Mouse (Mus musculus): ENCODE measurements at regions not wholly inside any gene's neighbourhood (a gene's known extent, or its start where the extent isn't known, plus 50 kb on each side); places are given as distances from the start of the nearest gene placed in this dataset.

DNA sequence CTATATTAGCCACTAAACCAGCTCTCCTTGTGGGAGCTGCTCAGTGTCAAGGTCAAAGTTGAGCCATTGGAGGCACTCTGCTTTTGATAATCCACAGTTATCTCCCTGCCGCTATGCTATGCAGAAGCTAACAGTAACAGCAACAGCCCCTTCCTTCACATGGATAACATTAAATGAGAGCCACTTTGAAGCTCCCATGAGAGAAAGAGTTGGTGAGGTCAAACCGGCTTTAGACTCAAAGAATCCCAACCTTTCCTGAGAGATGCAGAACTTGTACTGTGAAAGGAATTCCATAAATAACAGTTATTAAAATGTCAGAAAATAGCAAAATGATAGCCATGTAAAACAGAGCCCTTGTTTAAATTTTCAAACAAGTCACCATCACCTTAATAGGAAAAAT, 316.1 kb upstream of the Gm9747 start:
- H3K27me3 ChIP-seq (ENCODE audit: control insufficient read depth, insufficient read depth, low read length) = no peaks in the 10 kb centered on the region
- no peaks in the 10 kb centered on the region for H3K9me3 ChIP-seq (replicated peaks; ENCODE audit: control insufficient read depth, low read length)
- no peak overlapping the region for H3K27ac ChIP-seq (ENCODE audit: low read length)
- H3K4me2 ChIP-seq (ENCODE audit: low read depth, low read length) = no peak overlapping the region
- ATAC-seq (ENCODE audit: insufficient read depth, low FRiP score) = no peak
- no peaks in the 10 kb centered on the region for H3K36me3 ChIP-seq (ENCODE audit: control insufficient read depth, insufficient read depth, low read length)
- WGBS = 59% methylated on average over 2 of the region's 2 CpGs
- H3K4me3 ChIP-seq (replicated peaks; ENCODE audit: low read length) = no peak overlapping the region
- no peak overlapping the region for H3K9ac ChIP-seq (ENCODE audit: low read length)
- no peaks in the 10 kb centered on the region for H3K4me1 ChIP-seq (ENCODE audit: control insufficient read depth, insufficient read depth, low read length)

DNA sequence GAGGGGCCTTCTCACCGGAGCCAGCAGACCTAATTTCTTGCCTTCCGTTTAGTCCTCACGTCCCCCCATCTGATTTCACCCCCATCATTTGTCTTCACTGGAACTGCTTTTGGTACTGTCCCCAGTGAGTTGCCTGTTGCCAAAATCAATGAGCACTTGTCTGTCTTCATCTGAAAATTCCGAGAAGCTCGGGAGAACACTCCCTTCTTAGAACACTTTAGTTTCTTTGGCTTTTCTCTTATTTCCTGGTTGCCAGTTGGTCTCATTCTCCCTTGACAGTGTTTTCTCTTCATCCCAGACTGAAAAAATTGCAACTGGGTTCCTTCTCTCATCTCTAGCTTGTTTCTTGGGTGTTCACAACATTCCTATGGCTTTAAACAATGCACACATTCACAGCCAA, 305.2 kb upstream of the Gm9747 start:
- ATAC-seq (ENCODE audit: insufficient read depth, low FRiP score) = no peak
- H3K36me3 ChIP-seq (ENCODE audit: control insufficient read depth, insufficient read depth, low read length) = no peaks in the 10 kb centered on the region
- 79% methylated on average over 5 of the region's 5 CpGs for WGBS
- H3K9me3 ChIP-seq (replicated peaks; ENCODE audit: control insufficient read depth, low read length) = no peaks in the 10 kb centered on the region
- H3K4me1 ChIP-seq (ENCODE audit: control insufficient read depth, insufficient read depth, low read length) = no peaks in the 10 kb centered on the region
- H3K27ac ChIP-seq (ENCODE audit: low read length) = no peak overlapping the region
- H3K9ac ChIP-seq (ENCODE audit: low read length) = no peak overlapping the region
- H3K4me2 ChIP-seq (ENCODE audit: low read depth, low read length) = no peak overlapping the region
- no peaks in the 10 kb centered on the region for H3K27me3 ChIP-seq (ENCODE audit: control insufficient read depth, insufficient read depth, low read length)
- H3K4me3 ChIP-seq (replicated peaks; ENCODE audit: low read length) = no peak overlapping the region

DNA sequence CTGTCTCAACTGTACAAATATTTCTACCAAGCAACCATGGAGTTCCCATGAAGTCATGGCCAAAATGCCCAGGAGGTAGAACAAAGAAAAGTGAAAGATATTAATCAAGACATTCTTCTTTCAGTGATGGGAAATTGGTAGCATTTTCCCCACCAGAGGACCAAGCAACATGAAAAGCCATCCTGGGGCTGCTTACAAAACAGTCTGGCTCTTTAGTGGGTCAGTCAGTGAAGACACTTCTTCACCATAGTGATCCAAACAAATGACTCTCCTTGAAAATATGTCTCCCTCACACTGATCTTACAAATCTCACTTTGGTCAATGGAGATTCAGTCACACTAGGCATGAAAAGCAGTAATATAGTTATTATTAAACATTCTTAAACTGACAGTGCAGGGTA, 299.8 kb upstream of the Gm9747 start:
- no peak overlapping the region for H3K4me2 ChIP-seq (ENCODE audit: low read depth, low read length)
- H3K27ac ChIP-seq (ENCODE audit: low read length) = no peak overlapping the region

GRCm38 (mm10) chr1:81945236-81945635, 287.7 kb upstream of the Gm9747 start:
- Histone ChIP-seq H3K9ac (ENCODE audit: low read length) (no peak overlapping the region), H3K4me3 (replicated peaks; ENCODE audit: low read length) (no peak overlapping the region), H3K36me3 (ENCODE audit: control insufficient read depth, insufficient read depth, low read length) (no peaks in the 10 kb centered on the region), H3K27me3 (ENCODE audit: control insufficient read depth, insufficient read depth, low read length) (no peaks in the 10 kb centered on the region), H3K27ac (ENCODE audit: low read length) (no peak overlapping the region), H3K4me2 (ENCODE audit: low read depth, low read length) (no peak overlapping the region), H3K4me1 (ENCODE audit: control insufficient read depth, insufficient read depth, low read length) (no peaks in the 10 kb centered on the region), H3K9me3 (replicated peaks; ENCODE audit: control insufficient read depth, low read length) (no peaks in the 10 kb centered on the region)
- no peak for ATAC-seq (ENCODE audit: insufficient read depth, low FRiP score)
- 49% methylated on average over 5 of the region's 5 CpGs for WGBS

More for the DNA sequence above, 299.8 kb upstream of the Gm9747 start:
- Histone ChIP-seq H3K9me3 (replicated peaks; ENCODE audit: control insufficient read depth, low read length) (no peaks in the 10 kb centered on the region), H3K27me3 (ENCODE audit: control insufficient read depth, insufficient read depth, low read length) (no peaks in the 10 kb centered on the region), H3K4me1 (ENCODE audit: control insufficient read depth, insufficient read depth, low read length) (no peaks in the 10 kb centered on the region), H3K9ac (ENCODE audit: low read length) (no peak overlapping the region), H3K36me3 (ENCODE audit: control insufficient read depth, insufficient read depth, low read length) (no peaks in the 10 kb centered on the region), H3K4me3 (replicated peaks; ENCODE audit: low read length) (no peak overlapping the region)
- no peak for ATAC-seq (ENCODE audit: insufficient read depth, low FRiP score)

- Histone ChIP-seq H3K9me3 (replicated peaks; ENCODE audit: control insufficient read depth, low read length) (no peaks in the 10 kb centered on the region), H3K4me3 (replicated peaks; ENCODE audit: low read length) (no peak overlapping the region), H3K4me1 (ENCODE audit: control insufficient read depth, insufficient read depth, low read length) (no peaks in the 10 kb centered on the region), H3K27me3 (ENCODE audit: control insufficient read depth, insufficient read depth, low read length) (no peaks in the 10 kb centered on the region), H3K36me3 (ENCODE audit: control insufficient read depth, insufficient read depth, low read length) (no peaks in the 10 kb centered on the region), H3K9ac (ENCODE audit: low read length) (no peak overlapping the region), H3K4me2 (ENCODE audit: low read depth, low read length) (no peak overlapping the region), H3K27ac (ENCODE audit: low read length) (no peak overlapping the region)
- ATAC-seq (ENCODE audit: insufficient read depth, low FRiP score) = no peak
- WGBS = 38% methylated on average over 3 of the region's 3 CpGs
Measured at GRCm38 (mm10) chr1:81950140-81950550, 282.8 kb upstream of the Gm9747 start.

- Histone ChIP-seq H3K4me3 (replicated peaks; ENCODE audit: low read length) (no peak overlapping the region), H3K4me2 (ENCODE audit: low read depth, low read length) (no peak overlapping the region), H3K36me3 (ENCODE audit: control insufficient read depth, insufficient read depth, low read length) (no peaks in the 10 kb centered on the region), H3K27ac (ENCODE audit: low read length) (no peak overlapping the region), H3K27me3 (ENCODE audit: control insufficient read depth, insufficient read depth, low read length) (no peaks in the 10 kb centered on the region), H3K9ac (ENCODE audit: low read length) (no peak overlapping the region), H3K9me3 (replicated peaks; ENCODE audit: control insufficient read depth, low read length) (no peaks in the 10 kb centered on the region), H3K4me1 (ENCODE audit: control insufficient read depth, insufficient read depth, low read length) (no peaks in the 10 kb centered on the region)
- 47% methylated on average over 1 of the region's 1 CpGs for WGBS
- ATAC-seq (ENCODE audit: insufficient read depth, low FRiP score) = no peak
Measured at GRCm38 (mm10) chr1:81950853-81951252, 282.1 kb upstream of the Gm9747 start.

DNA sequence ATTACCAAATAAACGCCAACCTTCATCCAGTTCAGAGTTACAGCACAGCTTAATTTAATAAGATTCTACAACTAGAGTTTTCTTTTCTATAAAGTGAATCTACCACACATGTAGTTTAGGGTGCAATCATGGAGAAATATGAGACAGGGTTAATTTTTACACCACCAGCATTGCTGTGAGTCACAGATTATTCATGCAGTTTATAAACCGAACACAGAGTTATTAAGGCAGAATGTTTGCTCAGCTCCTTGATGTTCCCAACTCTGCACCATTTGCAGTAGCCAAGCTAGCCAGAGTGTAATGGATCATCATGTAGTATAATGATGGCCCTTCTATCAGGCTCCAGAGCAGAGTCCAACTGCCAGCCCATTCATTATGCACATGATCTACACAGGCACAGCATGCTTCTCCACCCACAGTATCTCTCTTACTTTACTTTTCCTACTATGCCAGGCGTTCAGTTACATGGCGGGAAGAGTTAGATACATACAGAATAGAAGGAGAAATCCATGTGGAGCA, 281.4 kb upstream of the Gm9747 start:
- ATAC-seq (ENCODE audit: insufficient read depth, low FRiP score) = no peak

GRCm38 (mm10) chr1:81952095-81952494, 280.8 kb upstream of the Gm9747 start:
- Histone ChIP-seq H3K9ac (ENCODE audit: low read length) (no peak overlapping the region), H3K4me3 (replicated peaks; ENCODE audit: low read length) (no peak overlapping the region), H3K27me3 (ENCODE audit: control insufficient read depth, insufficient read depth, low read length) (no peaks in the 10 kb centered on the region), H3K36me3 (ENCODE audit: control insufficient read depth, insufficient read depth, low read length) (no peaks in the 10 kb centered on the region), H3K27ac (ENCODE audit: low read length) (no peak overlapping the region), H3K9me3 (replicated peaks; ENCODE audit: control insufficient read depth, low read length) (no peaks in the 10 kb centered on the region), H3K4me2 (ENCODE audit: low read depth, low read length) (no peak overlapping the region), H3K4me1 (ENCODE audit: control insufficient read depth, insufficient read depth, low read length) (no peaks in the 10 kb centered on the region)
- no peak for ATAC-seq (ENCODE audit: insufficient read depth, low FRiP score)
- 64% methylated on average over 3 of the region's 3 CpGs for WGBS

More for the DNA sequence above, 281.4 kb upstream of the Gm9747 start:
- H3K4me1 ChIP-seq (ENCODE audit: control insufficient read depth, insufficient read depth, low read length) = no peaks in the 10 kb centered on the region
- no peak overlapping the region for H3K27ac ChIP-seq (ENCODE audit: low read length)
- no peak overlapping the region for H3K9ac ChIP-seq (ENCODE audit: low read length)
- no peaks in the 10 kb centered on the region for H3K27me3 ChIP-seq (ENCODE audit: control insufficient read depth, insufficient read depth, low read length)
- WGBS = 74% methylated on average over 4 of the region's 4 CpGs
- H3K36me3 ChIP-seq (ENCODE audit: control insufficient read depth, insufficient read depth, low read length) = no peaks in the 10 kb centered on the region
- no peak overlapping the region for H3K4me2 ChIP-seq (ENCODE audit: low read depth, low read length)
- no peaks in the 10 kb centered on the region for H3K9me3 ChIP-seq (replicated peaks; ENCODE audit: control insufficient read depth, low read length)
- no peak overlapping the region for H3K4me3 ChIP-seq (replicated peaks; ENCODE audit: low read length)

DNA sequence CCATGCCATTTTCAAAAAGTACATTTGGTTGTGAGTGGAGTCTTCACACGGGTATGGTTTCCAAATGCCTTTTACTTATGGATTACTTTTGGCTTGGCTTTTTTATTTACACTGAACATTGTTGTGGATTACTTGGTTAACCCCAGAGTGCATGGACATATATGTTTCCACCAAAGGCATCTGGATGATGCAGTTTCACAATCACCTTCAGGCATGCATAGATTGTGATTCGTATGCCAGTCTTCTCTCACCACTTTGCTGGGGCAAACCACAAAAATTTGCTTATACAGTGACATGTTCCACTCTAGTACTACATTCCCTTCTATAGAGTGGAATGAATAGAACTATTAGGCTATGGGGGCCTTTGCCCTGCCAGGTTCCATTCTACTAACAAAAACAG, 278.4 kb upstream of the Gm9747 start:
- Histone ChIP-seq H3K9me3 (replicated peaks; ENCODE audit: control insufficient read depth, low read length) (no peaks in the 10 kb centered on the region), H3K4me1 (ENCODE audit: control insufficient read depth, insufficient read depth, low read length) (no peaks in the 10 kb centered on the region), H3K4me2 (ENCODE audit: low read depth, low read length) (no peak overlapping the region), H3K27ac (ENCODE audit: low read length) (no peak overlapping the region), H3K27me3 (ENCODE audit: control insufficient read depth, insufficient read depth, low read length) (no peaks in the 10 kb centered on the region), H3K36me3 (ENCODE audit: control insufficient read depth, insufficient read depth, low read length) (no peaks in the 10 kb centered on the region), H3K9ac (ENCODE audit: low read length) (no peak overlapping the region), H3K4me3 (replicated peaks; ENCODE audit: low read length) (no peak overlapping the region)
- no peak for ATAC-seq (ENCODE audit: insufficient read depth, low FRiP score)
- WGBS = 76% methylated on average over 2 of the region's 2 CpGs

GRCm38 (mm10) chr1:81967062-81967461, 265.9 kb upstream of the Gm9747 start:
- no peaks in the 10 kb centered on the region for H3K36me3 ChIP-seq (ENCODE audit: control insufficient read depth, insufficient read depth, low read length)
- no peak overlapping the region for H3K4me3 ChIP-seq (replicated peaks; ENCODE audit: low read length)
- no peak overlapping the region for H3K9ac ChIP-seq (ENCODE audit: low read length)
- H3K27me3 ChIP-seq (ENCODE audit: control insufficient read depth, insufficient read depth, low read length) = no peaks in the 10 kb centered on the region
- H3K9me3 ChIP-seq (replicated peaks; ENCODE audit: control insufficient read depth, low read length) = no peaks in the 10 kb centered on the region
- WGBS = 95% methylated on average over 1 of the region's 1 CpGs
- H3K27ac ChIP-seq (ENCODE audit: low read length) = no peak overlapping the region
- no peak for ATAC-seq (ENCODE audit: insufficient read depth, low FRiP score)
- no peaks in the 10 kb centered on the region for H3K4me1 ChIP-seq (ENCODE audit: control insufficient read depth, insufficient read depth, low read length)
- no peak overlapping the region for H3K4me2 ChIP-seq (ENCODE audit: low read depth, low read length)

Data from stomach, embryonic 16.5 days (tissue).